Mouse (Mus musculus) hindbrain, embryonic 15.5 days (tissue): Measurements from ENCODE around the gene Manba. TPM values are rescaled to one million over a fixed set of nuclear protein-coding genes. Genes with fewer than 3 reads are reported as not detected.

Experiments
- ATAC-seq: fragments of 200-750 bp; cut with Nextera tagmentation; 2 replicates; pipeline ENCODE4 v1.8.0; 2017; ENCODE audit warnings: low read depth, moderate number of reproducible peaks, moderate TSS enrichment; ENCODE audit not compliant: low FRiP score
- H3K27ac ChIP-seq: fragments of 300-500 bp; sonication (generic); replicated peaks from 2 replicates; pipeline ENCODE4 v1.5.1; 2015; ENCODE audit warnings: mild to moderate bottlenecking, inconsistent platforms
- H3K27me3 ChIP-seq: fragments of 300-500 bp; sonication (generic); 2 replicates; pipeline ENCODE4 v1.6.1; 2015; ENCODE audit warnings: control low read depth, inconsistent platforms
- H3K36me3 ChIP-seq: fragments of 300-500 bp; sonication (generic); 2 replicates; pipeline ENCODE4 v1.6.1; 2015; ENCODE audit warnings: control low read depth, inconsistent platforms
- H3K4me1 ChIP-seq: fragments of 300-500 bp; sonication (generic); replicated peaks from 2 replicates; pipeline ENCODE4 v1.6.1; 2015; ENCODE audit warnings: control low read depth, inconsistent platforms
- H3K4me2 ChIP-seq: fragments of 300-500 bp; sonication (generic); 2 replicates; pipeline ENCODE4 v1.6.1; 2015; ENCODE audit warnings: moderate library complexity, mild to moderate bottlenecking, inconsistent platforms
- H3K4me3 ChIP-seq: fragments of 300-500 bp; sonication (generic); 2 replicates; pipeline ENCODE4 v1.5.1; 2015; ENCODE audit warnings: mild to moderate bottlenecking, inconsistent platforms
- H3K9ac ChIP-seq: fragments of 300-500 bp; sonication (generic); 2 replicates; pipeline ENCODE4 v1.6.1; 2015; ENCODE audit warnings: inconsistent platforms
- H3K9me3 ChIP-seq: fragments of 300-500 bp; sonication (generic); 2 replicates; pipeline ENCODE4 v1.6.1; 2016; ENCODE audit warnings: control low read depth, inconsistent platforms
- WGBS: fragments of 180-500 bp; shearing (Covaris S2); methylation state at CpG from one replicate; pipeline ENCODE4 v1.1.7; 2015; 5-methylcytosine and 5-hydroxymethylcytosine counted together
- polyA plus RNA-seq: library from polyadenylated mRNA; unstranded; fragments of >200 nt; fragmentation: Nextera tagmentation; extraction: Ambion mirVana; gene quantifications from 2 replicates; pipeline ENCODE4 v1.2.1, GENCODE M21; 2015

The Manba gene
- 6.3 and 6.7 TPM in 2 replicates for polyA plus RNA-seq

DNA sequence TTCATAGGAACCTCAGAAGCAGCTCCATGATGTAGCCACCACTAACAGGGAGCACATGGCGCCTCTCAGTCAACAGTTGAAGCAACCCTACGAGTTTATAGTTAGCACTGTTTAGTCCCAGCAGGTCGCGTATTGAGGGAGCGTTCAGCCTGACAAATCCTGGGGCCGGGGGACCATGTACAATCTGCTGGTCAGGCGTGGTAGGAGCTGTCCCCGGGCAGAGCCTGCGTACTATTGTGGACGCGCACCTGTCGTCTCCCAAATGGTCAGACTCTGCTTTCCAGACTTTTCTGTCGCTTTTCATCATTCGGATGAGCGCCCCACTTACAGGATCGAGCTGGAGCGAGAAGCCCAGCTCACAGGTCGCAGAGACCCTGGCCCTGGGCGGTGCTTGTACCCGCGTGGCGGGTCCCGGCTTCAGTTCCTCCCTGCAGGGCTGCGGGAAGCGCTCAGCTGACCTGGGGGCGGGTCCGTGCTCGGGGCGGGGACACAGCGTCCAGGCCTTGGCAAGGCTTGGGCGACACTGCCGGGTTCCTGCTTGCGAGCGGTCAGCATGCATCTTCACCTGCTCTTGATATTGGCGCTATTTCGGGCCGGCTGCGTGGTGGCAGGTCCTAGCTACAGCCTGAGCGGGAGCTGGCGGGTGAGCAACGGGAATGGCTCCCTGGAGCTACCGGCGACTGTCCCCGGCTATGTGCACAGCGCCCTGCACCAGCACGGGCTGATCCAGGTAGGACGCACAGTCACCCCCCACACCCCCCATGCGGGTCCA, at the start of gene Manba:
TSS of gene Manba (plus strand) at position 484 of the 772 bp plus-strand sequence.
- Histone ChIP-seq H3K27me3 (no peaks in the 10 kb centered on the region), H3K36me3 (no peaks in the 10 kb centered on the region), H3K9me3 (no peaks in the 10 kb centered on the region), H3K4me3 (peak within 1 kb of the TSS; percentile 77), H3K4me1 (peaks cover 6% of the 10 kb centered on the region; the same call in 1 of the 2 replicates), H3K27ac (peak within 1 kb of the TSS; percentile 20; the same call in 1 of the 2 replicates), H3K4me2 (peak within 1 kb of the TSS; percentile 99), H3K9ac (peak within 1 kb of the TSS; percentile 74)
- 2% methylated on average over 48 of the region's 48 CpGs for WGBS
- ATAC-seq = peak; percentile 94

- ATAC-seq = no peak
- H3K9me3 ChIP-seq = no peaks in the 10 kb centered on the region
- peak overlapping the region; percentile 84 for H3K4me3 ChIP-seq
- H3K4me2 ChIP-seq = peak overlapping the region; percentile 54
- H3K36me3 ChIP-seq = no peaks in the 10 kb centered on the region
- H3K27ac ChIP-seq = peak overlapping the region; percentile 100
- H3K9ac ChIP-seq = peak overlapping the region; percentile 60
- H3K27me3 ChIP-seq = no peaks in the 10 kb centered on the region
- peaks cover 26% of the 10 kb centered on the region for H3K4me1 ChIP-seq
- 34% methylated on average over 14 of the region's 14 CpGs for WGBS
These were observed 48.4 kb upstream of the Manba start for GRCm38 (mm10) chr3:135436901-135437616.

- peak within 1 kb of the TSS; percentile 91 for H3K9ac ChIP-seq
- no peaks in the 10 kb centered on the region for H3K9me3 ChIP-seq
- under 1% methylated on average over 56 of the region's 56 CpGs for WGBS
- peaks cover 31% of the 10 kb centered on the region for H3K4me1 ChIP-seq
- peak; percentile 96 for ATAC-seq
- H3K36me3 ChIP-seq = no peaks in the 10 kb centered on the region
- H3K4me3 ChIP-seq = peak within 1 kb of the TSS; percentile 84
- H3K27me3 ChIP-seq = no peaks in the 10 kb centered on the region
- peak within 1 kb of the TSS; percentile 100 for H3K27ac ChIP-seq
- peak within 1 kb of the TSS; percentile 95 for H3K4me2 ChIP-seq
These were observed 47.5 kb upstream of the Manba start, which contains the start of gene Ube2d3 for GRCm38 (mm10) chr3:135437758-135438495. Ube2d3 (plus strand) TSS chr3:135438149.

DNA sequence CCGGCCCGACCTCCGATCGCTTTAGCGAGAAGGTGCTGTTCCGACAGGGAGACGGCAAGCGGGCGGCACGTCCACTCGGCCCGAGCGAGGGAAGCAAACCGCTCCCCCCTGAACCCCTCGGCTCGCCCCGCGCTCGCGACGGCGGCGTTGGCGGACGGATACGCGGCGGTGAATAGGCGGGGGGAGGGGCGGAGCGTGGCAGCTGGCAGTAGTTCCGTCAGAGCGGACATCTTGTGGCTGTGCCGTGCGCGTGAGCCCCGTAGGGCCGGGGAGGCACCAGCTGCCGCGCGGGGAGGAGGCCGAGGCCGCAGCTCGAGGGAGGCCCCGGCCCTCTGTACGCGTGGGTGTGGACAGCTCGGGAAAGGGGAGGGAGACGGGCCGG, 46.9 kb upstream of the Manba start:
- Histone ChIP-seq H3K36me3 (no peaks in the 10 kb centered on the region), H3K27ac (peak overlapping the region; percentile 100), H3K9ac (peak overlapping the region; percentile 91), H3K4me1 (peaks cover 37% of the 10 kb centered on the region), H3K9me3 (no peaks in the 10 kb centered on the region), H3K4me2 (peak overlapping the region; percentile 95), H3K27me3 (no peaks in the 10 kb centered on the region), H3K4me3 (peak overlapping the region; percentile 84)
- peak; percentile 82 for ATAC-seq
- under 1% methylated on average over 49 of the region's 50 CpGs for WGBS

DNA sequence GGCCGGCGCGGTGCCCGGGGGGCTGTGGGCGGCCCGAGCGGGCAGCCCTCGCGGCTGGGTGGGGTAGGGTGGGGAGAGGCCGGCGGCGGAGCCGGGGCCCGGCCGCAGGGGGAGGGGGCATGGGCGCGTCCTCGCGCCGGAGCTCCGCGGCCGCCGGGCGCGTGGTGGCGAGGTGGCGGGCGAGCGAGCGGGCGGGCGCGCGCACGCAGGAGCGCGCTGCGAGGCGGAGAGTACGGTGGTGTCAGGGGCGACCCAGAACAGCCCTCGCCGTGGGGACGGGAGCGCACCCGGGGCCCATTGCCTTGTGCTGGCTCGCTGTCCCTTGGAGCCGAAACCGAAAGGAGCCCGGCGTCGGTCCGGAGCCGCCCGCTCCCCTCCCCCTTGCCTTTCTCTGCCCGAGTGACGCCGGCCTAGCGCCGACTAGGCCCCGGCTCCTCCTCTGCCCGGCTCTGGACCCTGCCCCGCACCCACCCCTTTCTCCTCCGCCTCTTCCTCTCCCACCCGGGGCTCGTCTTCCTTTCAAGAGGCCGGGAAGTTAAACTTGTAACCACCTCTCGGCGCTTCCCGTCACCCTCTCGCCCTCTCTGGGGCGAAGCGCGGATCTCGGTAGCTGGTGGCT, 46.4 kb upstream of the Manba start:
- peak; percentile 65 for ATAC-seq
- peak overlapping the region; percentile 84 for H3K4me3 ChIP-seq
- peaks cover 41% of the 10 kb centered on the region for H3K4me1 ChIP-seq
- H3K27me3 ChIP-seq = no peaks in the 10 kb centered on the region
- H3K4me2 ChIP-seq = peak overlapping the region; percentile 95
- no peaks in the 10 kb centered on the region for H3K36me3 ChIP-seq
- no peaks in the 10 kb centered on the region for H3K9me3 ChIP-seq
- WGBS = 0% methylated on average over 46 of the region's 76 CpGs
- H3K27ac ChIP-seq = peak overlapping the region; percentile 100
- peak overlapping the region; percentile 91 for H3K9ac ChIP-seq

GRCm38 (mm10) chr3:135439651-135440050, 45.8 kb upstream of the Manba start:
- H3K27me3 ChIP-seq = no peaks in the 10 kb centered on the region
- peak overlapping the region; percentile 84 for H3K4me3 ChIP-seq
- no peaks in the 10 kb centered on the region for H3K9me3 ChIP-seq
- no peak for ATAC-seq
- peak overlapping the region; percentile 91 for H3K9ac ChIP-seq
- 3% methylated on average over 15 of the region's 15 CpGs for WGBS
- H3K4me2 ChIP-seq = peak overlapping the region; percentile 95
- H3K36me3 ChIP-seq = no peaks in the 10 kb centered on the region
- peak overlapping the region; percentile 100 for H3K27ac ChIP-seq
- H3K4me1 ChIP-seq = peaks cover 42% of the 10 kb centered on the region

GRCm38 (mm10) chr3:135440221-135440620, 45.2 kb upstream of the Manba start:
- Histone ChIP-seq H3K4me2 (peak overlapping the region; percentile 95), H3K4me1 (peaks cover 46% of the 10 kb centered on the region), H3K4me3 (peak overlapping the region; percentile 84), H3K27ac (peak overlapping the region; percentile 100; the same call in 1 of the 2 replicates), H3K36me3 (no peaks in the 10 kb centered on the region), H3K9ac (peak overlapping the region; percentile 91), H3K27me3 (no peaks in the 10 kb centered on the region), H3K9me3 (no peaks in the 10 kb centered on the region)
- WGBS = 24% methylated on average over 7 of the region's 7 CpGs
- no peak for ATAC-seq

DNA sequence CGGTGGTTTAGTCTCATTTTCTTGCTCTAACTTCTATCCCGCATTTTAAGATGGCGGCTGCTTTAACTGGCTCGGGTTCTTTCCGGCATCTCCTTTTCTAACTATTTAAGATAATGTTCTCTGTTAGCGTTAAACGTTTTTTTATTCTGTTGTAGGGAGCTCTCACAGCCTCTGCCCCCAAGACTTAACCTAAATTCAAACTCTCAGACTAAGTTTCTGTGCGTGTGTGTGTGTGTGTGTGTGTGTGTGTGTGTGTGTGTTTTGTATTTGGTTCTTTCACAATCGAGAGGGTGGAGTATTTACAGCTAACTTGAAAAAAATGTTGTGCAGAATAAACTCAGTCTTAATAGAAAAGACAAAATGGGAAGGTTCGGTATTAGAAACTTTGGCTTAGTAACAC, 44.8 kb upstream of the Manba start:
- Histone ChIP-seq H3K9me3 (no peaks in the 10 kb centered on the region), H3K27ac (no peak overlapping the region)
- ATAC-seq = no peak

GRCm38 (mm10) chr3:135444930-135445329, 40.5 kb upstream of the Manba start:
- Histone ChIP-seq H3K9me3 (no peaks in the 10 kb centered on the region), H3K27ac (no peak overlapping the region), H3K4me3 (no peak overlapping the region), H3K4me1 (peaks cover 42% of the 10 kb centered on the region), H3K36me3 (no peaks in the 10 kb centered on the region), H3K27me3 (no peaks in the 10 kb centered on the region), H3K9ac (no peak overlapping the region), H3K4me2 (no peak overlapping the region)
- ATAC-seq = no peak

More for the DNA sequence above, 44.8 kb upstream of the Manba start:
- WGBS = 47% methylated on average over 10 of the region's 10 CpGs
- Histone ChIP-seq H3K36me3 (no peaks in the 10 kb centered on the region), H3K9ac (peak overlapping the region; percentile 91), H3K4me1 (peaks cover 46% of the 10 kb centered on the region), H3K4me3 (peak overlapping the region; percentile 84), H3K4me2 (peak overlapping the region; percentile 95), H3K27me3 (no peaks in the 10 kb centered on the region)

- ATAC-seq = no peak
- Histone ChIP-seq H3K27ac (no peak overlapping the region), H3K9ac (no peak overlapping the region), H3K4me1 (no peaks in the 10 kb centered on the region), H3K27me3 (no peaks in the 10 kb centered on the region), H3K36me3 (peaks cover 31% of the 10 kb centered on the region), H3K9me3 (no peaks in the 10 kb centered on the region), H3K4me3 (no peak overlapping the region), H3K4me2 (no peak overlapping the region)
These were observed 26.4 kb upstream of the Manba start for GRCm38 (mm10) chr3:135458981-135459380.

- H3K4me1 ChIP-seq = no peaks in the 10 kb centered on the region
- H3K27me3 ChIP-seq = no peaks in the 10 kb centered on the region
- 82% methylated on average over 1 of the region's 1 CpGs for WGBS
- H3K9ac ChIP-seq = no peak overlapping the region
- H3K36me3 ChIP-seq = peaks cover 5% of the 10 kb centered on the region
- H3K9me3 ChIP-seq = no peaks in the 10 kb centered on the region
- ATAC-seq = no peak
- H3K27ac ChIP-seq = no peak overlapping the region
- no peak overlapping the region for H3K4me3 ChIP-seq
- H3K4me2 ChIP-seq = no peak overlapping the region
These were observed 17.0 kb upstream of the Manba start for GRCm38 (mm10) chr3:135468402-135468801.
